Mouse (Mus musculus) liver, postnatal 0 days (tissue): ENCODE data around the gene Naa20.

ENCODE experiments used
- CTCF ChIP-seq: sonication (generic); IDR thresholded peaks from 2 replicates; pipeline ENCODE4 v1.5.1; 2016; ENCODE audit warnings: antibody characterized with exemption, low read depth
- EP300 ChIP-seq: IDR thresholded peaks from 2 replicates; pipeline ENCODE4 v1.6.1; 2016; ENCODE audit warnings: antibody characterized with exemption, low read depth, mild to moderate bottlenecking

- TF ChIP-seq CTCF (no peak), EP300 (no peak)
Measured at GRCm38 (mm10) chr2:145859442-145859931, 42.4 kb upstream of the Naa20 start.
